22 mouse cellular contexts compared by ENCODE assay signal in the genomic region with DNA sequence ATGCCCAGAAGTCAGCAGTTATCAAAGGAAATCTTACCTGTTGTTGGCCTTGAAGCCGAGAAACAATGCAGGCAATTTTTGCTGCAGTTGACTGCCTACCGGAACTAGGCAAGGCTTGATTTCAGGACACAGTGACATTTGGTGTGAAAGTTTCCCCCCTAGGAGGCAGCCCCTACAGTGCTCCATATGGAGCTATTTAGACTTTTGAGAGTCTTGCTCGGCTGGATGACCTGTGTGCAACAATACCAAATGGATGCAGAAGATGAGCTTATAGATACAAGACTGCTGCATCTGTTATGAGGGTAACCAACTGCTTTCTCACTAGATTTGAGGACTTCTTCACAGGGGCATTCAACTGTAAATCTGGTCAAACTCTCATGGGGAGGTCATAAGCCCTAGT.
DNase-seq lines count a peak whose midpoint lies in the region; ATAC-seq and TF ChIP-seq lines count a peak whose summit lies in the region.
"Had no signal": no experiment of that assay in that cellular context is flagged by ENCODE, and none has a peak within 500 bp of the region (broad histone marks: within the 10 kb centered on the region; RNA-seq: fewer than 3 reads in every experiment).

No protein-coding gene starts in this region.

- TF ChIP-seq POLR2A in cerebellum, adult 2 months (IDR thresholded peaks at IDR 0.05; ENCODE audit: borderline replicate concordance, insufficient read depth, low read length), result no peak

- no peak overlapping the region for H3K27ac ChIP-seq in midbrain, embryonic 11.5 days (ENCODE audit: low read depth, low read length)
- H3K27ac ChIP-seq in midbrain, embryonic 13.5 days, result no peak overlapping the region
- peak overlapping the region; percentile 93 for H3K27ac ChIP-seq in cerebellum, adult 2 months (ENCODE audit: insufficient read depth, low read length)
- no peak overlapping the region for H3K27ac ChIP-seq in forebrain, embryonic 16.5 days (ENCODE audit: low read length)
- H3K27ac ChIP-seq: embryonic facial prominence, embryonic 12.5 days; embryonic facial prominence, embryonic 15.5 days; hindbrain, embryonic 10.5 days; hindbrain, embryonic 13.5 days; intestine, embryonic 15.5 days had no signal

- 88% methylated on average over 3 of the region's 3 CpGs for WGBS in midbrain, embryonic 11.5 days
- 87% methylated on average over 3 of the region's 3 CpGs for WGBS in midbrain, embryonic 13.5 days
- WGBS in cerebellum, adult 2 months, result 13% methylated on average over 3 of the region's 3 CpGs
- WGBS in forebrain, embryonic 16.5 days, result 88% methylated on average over 3 of the region's 3 CpGs

- no peaks in the 10 kb centered on the region for H3K36me3 ChIP-seq in midbrain, embryonic 11.5 days (ENCODE audit: control insufficient read depth, insufficient read depth, low read length)
- no peaks in the 10 kb centered on the region for H3K36me3 ChIP-seq in midbrain, embryonic 13.5 days
- H3K36me3 ChIP-seq in forebrain, embryonic 16.5 days (ENCODE audit: control insufficient read depth, insufficient read depth), result no peaks in the 10 kb centered on the region
- H3K36me3 ChIP-seq: embryonic facial prominence, embryonic 12.5 days; embryonic facial prominence, embryonic 15.5 days; hindbrain, embryonic 10.5 days; hindbrain, embryonic 13.5 days; intestine, embryonic 15.5 days had no signal

- no peak overlapping the region for H3K4me2 ChIP-seq in midbrain, embryonic 11.5 days
- H3K4me2 ChIP-seq in midbrain, embryonic 13.5 days (replicated peaks), result no peak overlapping the region
- no peak overlapping the region for H3K4me2 ChIP-seq in forebrain, embryonic 16.5 days (ENCODE audit: low read length)
- H3K4me2 ChIP-seq: embryonic facial prominence, embryonic 12.5 days; embryonic facial prominence, embryonic 15.5 days; heart, embryonic 11.5 days; hindbrain, embryonic 13.5 days; intestine, embryonic 15.5 days had no signal

- no peak overlapping the region for H3K9ac ChIP-seq in midbrain, embryonic 11.5 days (ENCODE audit: low read length)
- H3K9ac ChIP-seq in midbrain, embryonic 13.5 days (replicated peaks), result no peak overlapping the region
- H3K9ac ChIP-seq in forebrain, embryonic 16.5 days (replicated peaks; ENCODE audit: low read depth, low read length), result no peak overlapping the region
- H3K9ac ChIP-seq: embryonic facial prominence, embryonic 12.5 days; embryonic facial prominence, embryonic 15.5 days; hindbrain, embryonic 13.5 days; intestine, embryonic 15.5 days had no signal

- H3K27me3 ChIP-seq in midbrain, embryonic 11.5 days (ENCODE audit: control insufficient read depth, insufficient read depth, low read length), result no peaks in the 10 kb centered on the region
- H3K27me3 ChIP-seq in midbrain, embryonic 13.5 days, result no peaks in the 10 kb centered on the region
- H3K27me3 ChIP-seq in cerebellum, adult 2 months (ENCODE audit: control insufficient read depth, insufficient read depth, low read length), result no peaks in the 10 kb centered on the region
- H3K27me3 ChIP-seq in forebrain, embryonic 16.5 days (replicated peaks; ENCODE audit: control insufficient read depth, insufficient read depth, low read length), result no peaks in the 10 kb centered on the region
- H3K27me3 ChIP-seq: embryonic facial prominence, embryonic 12.5 days; embryonic facial prominence, embryonic 15.5 days; hindbrain, embryonic 13.5 days; intestine, embryonic 15.5 days had no signal

- no peak for TF ChIP-seq CTCF in cerebellum, adult 2 months (IDR thresholded peaks at IDR 0.05; ENCODE audit: borderline replicate concordance, insufficient read depth, low read depth, low read length)

- no peak for ATAC-seq in midbrain, embryonic 11.5 days (ENCODE audit: low FRiP score)
- ATAC-seq in midbrain, embryonic 13.5 days, result no peak
- no peak for ATAC-seq in forebrain, embryonic 16.5 days
- ATAC-seq: CD4-positive, CD25-positive, alpha-beta regulatory T cell, adult 4 months; forebrain, embryonic 14.5 days; hindbrain, embryonic 16.5 days; intestine, embryonic 15.5 days had no signal

- no peak overlapping the region for H3K4me3 ChIP-seq in midbrain, embryonic 11.5 days (ENCODE audit: low read depth, low read length)
- no peak overlapping the region for H3K4me3 ChIP-seq in midbrain, embryonic 13.5 days (replicated peaks)
- no peak overlapping the region for H3K4me3 ChIP-seq in cerebellum, adult 2 months (replicated peaks; ENCODE audit: insufficient read depth, low read depth, low read length)
- no peak overlapping the region for H3K4me3 ChIP-seq in forebrain, embryonic 16.5 days (replicated peaks; ENCODE audit: low read length)
- H3K4me3 ChIP-seq: embryonic facial prominence, embryonic 12.5 days; embryonic facial prominence, embryonic 15.5 days; hindbrain, embryonic 10.5 days; hindbrain, embryonic 13.5 days; intestine, embryonic 15.5 days had no signal

- DNase-seq in midbrain, embryonic 11.5 days (ENCODE audit: low spot score, missing footprints), result peak; percentile 6
- peak; percentile 61 to 74 for DNase-seq in cerebellum, adult 2 months
- DNase-seq in cerebellum, adult 9-11 months, result peak; percentile 67
- no peak for DNase-seq in kidney, adult 18-20 months
- DNase-seq in frontal cortex, postnatal 14 days (ENCODE audit: low spot score in 2 of 2), result no peak
- DNase-seq: adrenal gland, adult 2 months; adrenal gland, postnatal 14 days; gastrocnemius, postnatal 10 days; gastrocnemius, postnatal 36 days; heart, postnatal 36 days; kidney, adult 2 months had no signal

- H3K9me3 ChIP-seq in midbrain, embryonic 11.5 days (ENCODE audit: control insufficient read depth, low read length), result no peaks in the 10 kb centered on the region
- H3K9me3 ChIP-seq in midbrain, embryonic 13.5 days, result no peaks in the 10 kb centered on the region
- no peaks in the 10 kb centered on the region for H3K9me3 ChIP-seq in forebrain, embryonic 16.5 days (ENCODE audit: control insufficient read depth, low read length)
- H3K9me3 ChIP-seq: embryonic facial prominence, embryonic 12.5 days; embryonic facial prominence, embryonic 15.5 days; hindbrain, embryonic 10.5 days; hindbrain, embryonic 13.5 days; intestine, embryonic 15.5 days had no signal

- H3K4me1 ChIP-seq in midbrain, embryonic 11.5 days (ENCODE audit: control insufficient read depth, insufficient read depth, low read length), result no peaks in the 10 kb centered on the region
- H3K4me1 ChIP-seq in midbrain, embryonic 13.5 days (replicated peaks), result no peaks in the 10 kb centered on the region
- H3K4me1 ChIP-seq in cerebellum, adult 2 months (ENCODE audit: control insufficient read depth, insufficient read depth, low read length), result peaks cover 25% of the 10 kb centered on the region
- H3K4me1 ChIP-seq in forebrain, embryonic 16.5 days (replicated peaks; ENCODE audit: control insufficient read depth, insufficient read depth, low read length), result no peaks in the 10 kb centered on the region
- H3K4me1 ChIP-seq: embryonic facial prominence, embryonic 12.5 days; embryonic facial prominence, embryonic 15.5 days; hindbrain, embryonic 10.5 days; hindbrain, embryonic 13.5 days; intestine, embryonic 15.5 days had no signal

Comparison
In these comparisons a context has a peak if more than half of its experiments do, and no peak if none do; other contexts are left out.
1. DNase-seq: peak in midbrain, embryonic 11.5 days (single experiment), cerebellum, adult 2 months (2 of 2) and cerebellum, adult 9-11 months (single experiment); none in kidney, adult 18-20 months (single experiment) and frontal cortex, postnatal 14 days (0 of 2).